Comparison of ENCODE assay signal across 7 mouse cellular contexts in the genomic region with DNA sequence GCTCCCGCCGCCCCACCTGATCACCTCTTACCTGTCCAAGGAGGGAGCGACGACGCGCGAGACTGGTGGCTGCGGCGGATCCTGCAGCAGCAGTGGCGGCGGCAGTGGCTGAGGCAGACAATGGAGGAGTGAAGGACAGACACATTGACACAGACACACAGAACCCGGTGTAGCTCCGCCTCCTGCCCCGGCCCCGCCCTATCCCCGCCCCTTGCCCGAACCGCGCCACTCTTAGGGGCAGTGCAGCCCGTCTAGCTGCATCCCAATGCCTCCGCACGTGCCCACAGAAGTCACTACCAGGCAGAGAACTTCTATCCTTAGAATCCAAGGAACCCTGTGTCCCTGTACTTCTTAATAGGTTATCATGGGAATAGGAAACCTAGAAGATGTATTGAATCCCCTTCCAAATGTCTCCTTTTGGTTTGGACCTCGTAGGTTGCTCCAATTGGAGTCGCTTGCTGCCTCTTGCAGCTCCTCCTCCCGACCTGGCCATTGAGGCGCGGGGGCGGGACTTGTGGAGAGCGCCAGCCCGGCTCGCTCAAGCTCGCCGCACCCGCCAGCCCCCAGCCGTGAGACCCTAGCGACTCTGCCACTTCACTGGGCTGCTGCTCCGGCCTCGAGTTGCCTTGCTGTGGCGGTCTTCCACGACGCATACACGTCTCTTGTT. TPM values are rescaled to one million over a fixed set of nuclear protein-coding genes. Genes with fewer than 3 reads are reported as not detected.
DNase-seq lines count a peak whose midpoint lies in the region; ATAC-seq and TF ChIP-seq lines count a peak whose summit lies in the region.

A gene (plus strand): TSS at position 478 of the 667 bp plus-strand sequence.

- peak within 1 kb of the TSS; percentile 93 for H3K4me3 ChIP-seq in embryonic facial prominence, embryonic 12.5 days
- peak within 1 kb of the TSS; percentile 88 for H3K4me3 ChIP-seq in limb, embryonic 12.5 days (replicated peaks)
- H3K4me3 ChIP-seq in midbrain, embryonic 15.5 days, result peak within 1 kb of the TSS; percentile 73
- peak within 1 kb of the TSS; percentile 81 for H3K4me3 ChIP-seq in spleen, adult 2 months (ENCODE audit: extremely low read depth, insufficient read depth, insufficient read length)

- H3K36me3 ChIP-seq in embryonic facial prominence, embryonic 12.5 days, result no peaks in the 10 kb centered on the region
- peaks cover 7% of the 10 kb centered on the region; the same call in 1 of the 2 replicates for H3K36me3 ChIP-seq in limb, embryonic 12.5 days
- H3K36me3 ChIP-seq in midbrain, embryonic 15.5 days (replicated peaks), result no peaks in the 10 kb centered on the region
- H3K36me3 ChIP-seq in spleen, adult 2 months (ENCODE audit: control insufficient read depth, insufficient read depth, low read length), result no peaks in the 10 kb centered on the region

- peak within 1 kb of the TSS; percentile 84 for H3K9ac ChIP-seq in embryonic facial prominence, embryonic 12.5 days
- peak within 1 kb of the TSS; percentile 87 for H3K9ac ChIP-seq in limb, embryonic 12.5 days (replicated peaks)
- peak within 1 kb of the TSS; percentile 84 for H3K9ac ChIP-seq in midbrain, embryonic 15.5 days

- peak; percentile 98 for ATAC-seq in embryonic facial prominence, embryonic 12.5 days (ENCODE audit: insufficient number of reproducible peaks, insufficient read depth, low FRiP score, low TSS enrichment)
- ATAC-seq in limb, embryonic 12.5 days (ENCODE audit: insufficient number of reproducible peaks, insufficient read depth, low FRiP score, low TSS enrichment, low read depth), result peak; percentile 95
- ATAC-seq in midbrain, embryonic 15.5 days (replicated peaks), result peak; percentile 97

- no peaks in the 10 kb centered on the region for H3K27me3 ChIP-seq in embryonic facial prominence, embryonic 12.5 days
- no peaks in the 10 kb centered on the region for H3K27me3 ChIP-seq in limb, embryonic 12.5 days
- no peaks in the 10 kb centered on the region for H3K27me3 ChIP-seq in midbrain, embryonic 15.5 days (replicated peaks)
- H3K27me3 ChIP-seq in spleen, adult 2 months (ENCODE audit: control insufficient read depth, insufficient read depth, low read length), result no peaks in the 10 kb centered on the region

- H3K4me2 ChIP-seq in embryonic facial prominence, embryonic 12.5 days (replicated peaks), result peak within 1 kb of the TSS; percentile 77
- H3K4me2 ChIP-seq in limb, embryonic 12.5 days, result peak within 1 kb of the TSS; percentile 80
- H3K4me2 ChIP-seq in midbrain, embryonic 15.5 days, result peak within 1 kb of the TSS; percentile 63

- H3K9me3 ChIP-seq in embryonic facial prominence, embryonic 12.5 days, result no peaks in the 10 kb centered on the region
- no peaks in the 10 kb centered on the region for H3K9me3 ChIP-seq in limb, embryonic 12.5 days
- no peaks in the 10 kb centered on the region for H3K9me3 ChIP-seq in midbrain, embryonic 15.5 days

- under 1% methylated on average over 40 of the region's 42 CpGs for WGBS in embryonic facial prominence, embryonic 12.5 days
- under 1% methylated on average over 42 of the region's 42 CpGs for WGBS in limb, embryonic 12.5 days
- under 1% methylated on average over 42 of the region's 42 CpGs for WGBS in midbrain, embryonic 15.5 days
- WGBS in spleen, adult 2 months, result under 1% methylated on average over 42 of the region's 42 CpGs

- peaks cover 19% of the 10 kb centered on the region; the same call in 1 of the 2 replicates for H3K4me1 ChIP-seq in embryonic facial prominence, embryonic 12.5 days
- H3K4me1 ChIP-seq in limb, embryonic 12.5 days (replicated peaks), result peaks cover 27% of the 10 kb centered on the region
- peaks cover 29% of the 10 kb centered on the region for H3K4me1 ChIP-seq in midbrain, embryonic 15.5 days
- peaks cover 11% of the 10 kb centered on the region; the same call in 1 of the 2 replicates for H3K4me1 ChIP-seq in spleen, adult 2 months (ENCODE audit: control insufficient read depth, insufficient read depth, insufficient read length)

- DNase-seq in adrenal gland, postnatal 25 days, result peak; percentile 93
- DNase-seq in heart, adult 11 months, result peak; percentile 99
- DNase-seq in kidney, adult 18-20 months, result peak; percentile 93
- DNase-seq in spleen, adult 2 months (ENCODE audit: low read depth in 1 of 2, low spot score in 2 of 2), result peak; percentile 85 to 89

- TF ChIP-seq CTCF in spleen, adult 2 months (IDR thresholded peaks at IDR 0.05; ENCODE audit: extremely low read depth, insufficient read depth, insufficient read length, insufficient replicate concordance), result no peak

- peak; percentile 90 for TF ChIP-seq POLR2A in spleen, adult 2 months (IDR thresholded peaks at IDR 0.05; ENCODE audit: low read depth, low read length)

- peak within 1 kb of the TSS; percentile 90 for H3K27ac ChIP-seq in embryonic facial prominence, embryonic 12.5 days
- H3K27ac ChIP-seq in limb, embryonic 12.5 days, result peak within 1 kb of the TSS; percentile 90
- H3K27ac ChIP-seq in midbrain, embryonic 15.5 days, result peak within 1 kb of the TSS; percentile 92
- peak within 1 kb of the TSS; percentile 84 for H3K27ac ChIP-seq in spleen, adult 2 months (ENCODE audit: insufficient read depth, low read length)

RNA-seq across cellular contexts. Expression of the gene that starts here (rescaled TPM):
- 33.2 and 50.7 TPM in 2 replicates for total RNA-seq in adrenal gland, postnatal 25 days (2021)
- polyA plus RNA-seq in embryonic facial prominence, embryonic 12.5 days (2016; fragmentation: Nextera tagmentation; extraction: Ambion mirVana), result 32.7 and 34.9 TPM in 2 replicates
- polyA plus RNA-seq in limb, embryonic 12.5 days (2016; fragmentation: Nextera tagmentation; extraction: Ambion mirVana), result 27.5 and 29.2 TPM in 2 replicates
- polyA plus RNA-seq in midbrain, embryonic 15.5 days (2015; fragmentation: Nextera tagmentation; extraction: Ambion mirVana), result 67.8 and 77.3 TPM in 2 replicates
- 3.6 and 4.2 TPM in 2 replicates for polyA plus RNA-seq in spleen, adult 2 months (2012; rRNA removed)

Comparison
In these comparisons a context has a peak if more than half of its experiments do, and no peak if none do; other contexts are left out.
1. Peak in every context shown above with its lines: DNase-seq, ATAC-seq, H3K4me3 ChIP-seq and H3K27ac ChIP-seq.